Mouse (Mus musculus) gastrocnemius, postnatal 36 days (tissue): ENCODE data around the gene Prdm16. TPM values are rescaled to one million over a fixed set of nuclear protein-coding genes. Genes with fewer than 3 reads are reported as not detected.

Experiments
- DNase-seq, 2 experiments: peaks; one replicate each; pipeline ENCODE4 v3.0.0; 2022
- intact Hi-C: fragments of 180-260 bp; cut with DNase I; formaldehyde crosslinking; loops from one replicate; pipeline ENCODE4 v1.15.1; 2025
- total RNA-seq, 2 experiments: library from RNA; stranded (reverse); gene quantifications; 2 replicates each; pipeline ENCODE4 v1.2.3; 2021

Prdm16 gene
- total RNA-seq, 2 experiments from 2014 or later: 1.3 to 2.4 TPM

DNA sequence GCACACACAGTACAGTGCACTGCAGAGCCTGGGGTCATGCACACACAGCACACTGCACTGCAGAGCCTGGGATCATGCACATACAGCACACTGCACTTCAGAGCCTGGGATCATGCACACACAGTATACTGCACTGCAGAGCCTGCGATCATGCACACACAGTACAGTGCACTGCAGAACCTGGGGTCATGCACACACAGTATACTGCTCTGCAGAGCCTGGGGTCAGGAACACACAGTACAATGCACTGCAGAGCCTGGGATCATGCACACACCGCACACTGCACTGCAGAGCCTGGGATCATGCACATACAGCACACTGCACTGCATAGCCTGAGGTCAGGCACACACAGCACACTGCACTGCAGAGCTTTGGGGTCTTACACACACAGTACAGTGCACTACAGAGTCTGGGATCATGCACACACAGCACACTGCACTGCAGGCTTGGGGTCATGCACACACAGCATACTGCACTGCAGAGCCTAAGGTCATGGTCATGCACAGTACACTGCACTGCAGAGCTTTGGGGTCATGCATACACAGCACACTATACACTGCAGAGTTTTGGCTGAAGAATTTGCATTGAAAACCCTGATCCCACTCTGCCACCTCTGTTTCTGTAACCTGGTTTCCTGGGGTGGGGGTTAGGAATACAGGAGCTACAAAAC is 324.4 kb downstream of the Prdm16 start:
- no peak for DNase-seq
- intact Hi-C loops: no loop called here

DNA sequence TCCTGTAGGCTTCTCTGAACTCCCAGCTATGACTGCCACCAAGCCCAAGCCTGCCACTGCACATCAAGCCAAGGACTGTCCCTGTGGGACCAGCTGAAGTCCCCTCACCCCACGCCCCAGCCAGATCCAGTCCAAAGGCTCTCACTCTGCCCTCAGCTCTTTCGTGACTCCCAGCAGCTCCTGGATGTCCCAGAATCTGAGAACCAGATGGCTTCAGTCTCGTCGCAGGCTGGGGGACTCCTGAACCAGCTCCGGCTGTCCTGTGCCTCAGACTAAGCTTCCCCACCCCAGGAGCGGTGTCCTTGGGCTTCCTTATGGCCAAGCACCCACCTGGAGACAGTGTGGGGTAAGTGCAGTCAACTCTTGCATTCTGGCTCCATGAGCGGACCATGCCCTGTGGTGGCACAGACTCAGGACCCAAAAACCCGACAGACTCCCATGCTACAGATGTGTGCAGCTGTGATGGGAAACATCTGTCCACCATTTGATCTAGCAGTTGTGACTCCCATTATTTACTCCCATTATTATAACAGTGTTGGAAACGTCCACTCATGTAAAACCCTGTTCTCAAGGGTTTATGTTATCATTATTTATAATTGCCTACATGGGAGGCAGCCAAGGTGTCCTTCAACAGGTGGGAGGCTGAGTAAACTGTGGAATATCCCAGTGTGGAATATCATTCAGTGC is 326.0 kb downstream of the Prdm16 start:
- intact Hi-C loops: no loop called here
- no peak for DNase-seq

DNA sequence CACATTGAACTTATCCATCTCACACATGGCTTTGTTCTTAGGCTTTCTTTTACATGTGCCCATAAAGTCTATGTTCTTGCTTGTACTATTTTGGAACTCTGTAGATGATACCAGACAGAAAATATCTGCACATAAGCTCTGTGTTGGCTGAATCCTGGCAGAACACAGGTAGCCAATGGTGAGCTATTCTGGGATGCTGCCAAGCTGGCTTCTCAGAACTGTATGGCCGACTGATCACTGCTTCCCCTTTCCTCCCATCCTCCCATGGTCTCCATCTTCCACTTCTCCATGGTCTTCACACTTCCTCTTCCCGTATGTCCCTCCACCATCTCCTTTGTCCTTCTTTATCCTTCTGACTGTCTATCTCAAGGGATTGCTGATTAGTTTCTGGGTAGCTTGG is 327.5 kb downstream of the Prdm16 start:
- intact Hi-C loops: no loop called here

DNA sequence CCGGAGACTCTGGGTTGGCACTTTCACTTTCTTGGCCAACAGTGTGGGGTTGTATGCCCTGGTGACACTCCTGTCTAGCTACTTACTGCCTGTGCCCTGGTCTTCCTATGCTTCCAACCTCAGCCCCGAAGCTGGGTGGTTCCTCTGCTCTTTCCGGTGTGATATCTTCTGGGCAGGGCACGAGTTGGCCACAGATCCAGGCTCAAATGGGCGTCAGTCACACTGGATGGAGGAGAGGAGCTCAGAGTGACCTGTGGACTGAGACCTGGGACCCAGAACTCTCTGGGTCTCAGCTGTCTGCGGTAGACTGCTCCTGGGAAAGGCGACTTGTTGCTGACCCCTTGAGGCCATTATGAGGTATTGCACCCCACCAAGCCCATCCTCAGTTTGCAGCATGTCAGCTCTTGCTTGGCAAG is 335.2 kb downstream of the Prdm16 start, which contains the start of gene Arhgef16:
Arhgef16 (minus strand) TSS at position 211 of the 416 bp plus-strand sequence.
- intact Hi-C loops: no loop called here
- DNase-seq: peak in 1 of 2 experiments; percentile 23

More for the DNA sequence above, 327.5 kb downstream of the Prdm16 start:
- DNase-seq: no peak

DNA sequence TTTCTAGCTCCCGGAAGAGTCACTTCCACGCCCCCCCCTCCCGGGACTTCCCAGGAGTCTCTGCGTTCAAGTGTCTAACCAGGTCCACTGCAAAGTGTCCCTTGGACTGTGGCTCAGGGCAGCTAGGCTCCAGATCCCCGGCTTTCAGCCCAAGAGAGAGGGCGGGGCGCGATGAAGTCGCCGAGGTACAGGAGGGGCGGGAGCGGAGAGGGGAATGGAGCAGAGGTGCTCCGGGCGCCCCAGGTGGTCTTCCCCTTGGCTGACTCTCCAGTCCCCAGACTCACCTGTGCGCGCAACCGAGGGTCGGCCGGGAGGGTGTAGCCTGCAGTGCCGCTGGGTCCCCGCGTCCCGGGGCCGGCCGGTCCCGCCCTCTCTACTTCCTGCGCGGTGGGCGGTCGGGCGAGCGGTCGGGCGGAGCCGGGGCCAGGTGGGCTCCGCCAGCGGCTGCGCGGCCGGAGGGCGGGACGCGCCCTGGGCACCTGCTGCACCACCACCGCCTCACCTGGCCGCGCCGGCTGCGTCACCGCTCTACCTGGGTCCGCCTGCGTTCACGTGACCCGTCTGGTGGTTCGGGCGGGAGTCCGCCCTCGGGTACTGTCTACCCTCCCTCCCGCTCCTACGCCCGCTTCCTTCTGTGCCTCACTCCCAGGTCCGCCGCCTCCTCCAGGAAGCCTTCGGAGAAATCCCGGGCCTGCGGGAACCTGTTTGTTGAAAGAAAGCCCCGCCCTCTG is 337.0 kb downstream of the Prdm16 start:
- intact Hi-C loops: no loop called here
- DNase-seq: no peak

DNA sequence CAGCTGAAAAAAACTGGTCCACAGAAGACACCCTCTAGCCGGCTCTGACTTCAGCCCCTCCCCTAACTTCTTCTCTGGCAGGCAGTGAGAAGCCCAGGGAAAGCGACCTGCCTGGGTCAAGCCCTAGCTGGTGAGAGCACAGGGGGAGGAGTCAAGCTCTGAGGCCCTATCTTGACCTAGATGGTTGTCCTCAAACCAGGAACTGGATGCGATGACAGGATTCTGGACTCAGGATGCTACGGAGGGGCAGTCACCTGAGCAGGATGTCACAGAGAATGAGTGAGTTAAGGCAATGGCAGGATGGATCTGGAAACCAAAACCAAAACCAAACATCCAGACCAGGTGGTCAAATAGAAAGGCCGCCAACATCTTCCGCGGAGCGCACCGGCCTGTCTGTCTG is 338.9 kb downstream of the Prdm16 start:
- no peak for DNase-seq
- intact Hi-C loops: no loop called here

DNA sequence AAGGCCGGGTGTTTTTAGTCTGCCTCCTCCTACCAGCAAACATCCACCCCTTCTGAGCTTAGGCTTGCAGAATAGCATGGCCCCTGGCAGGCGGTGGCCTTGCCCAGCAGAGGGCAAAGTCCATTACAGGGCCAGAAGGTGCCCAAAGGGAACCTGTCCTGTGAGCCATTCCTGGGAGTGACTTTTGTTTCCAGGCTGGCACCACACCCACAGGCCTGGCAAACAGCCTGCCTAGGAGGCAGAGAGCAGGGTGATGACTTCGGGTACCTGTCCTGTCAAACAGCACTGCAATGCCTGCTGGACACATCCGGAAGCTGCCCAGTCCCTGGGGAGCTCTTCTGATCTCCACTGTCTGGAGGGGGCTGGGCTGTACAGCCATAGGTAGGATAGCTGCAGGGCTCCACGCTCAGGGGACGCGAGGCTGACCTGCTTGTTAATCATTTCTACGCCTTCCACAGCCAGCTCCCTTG is 342.4 kb downstream of the Prdm16 start:
- intact Hi-C loops: no loop called here
- DNase-seq: no peak

DNA sequence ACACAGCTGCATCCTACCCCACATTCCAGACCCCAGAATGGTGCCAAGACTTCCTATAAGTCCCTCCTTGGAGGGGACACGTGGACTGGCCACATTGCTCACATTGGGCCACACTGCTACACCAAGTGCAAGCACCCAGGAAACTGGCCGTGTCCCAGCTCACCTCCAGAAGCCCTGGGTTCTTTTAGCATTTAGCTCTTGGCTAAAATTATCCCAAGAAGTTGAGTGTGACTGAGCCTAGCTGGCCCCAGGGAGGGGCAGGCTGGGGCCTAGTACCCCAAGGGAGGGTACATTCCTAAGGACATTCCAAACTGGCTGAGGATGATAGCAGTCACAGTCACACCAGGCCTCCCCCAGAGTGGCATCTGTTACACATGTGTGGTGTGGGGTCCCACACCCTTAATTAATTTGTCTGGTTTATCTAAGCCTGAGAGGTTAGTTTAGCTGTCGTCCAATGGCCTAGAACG is 342.9 kb downstream of the Prdm16 start:
- DNase-seq: no peak
- intact Hi-C loops: no loop called here

DNA sequence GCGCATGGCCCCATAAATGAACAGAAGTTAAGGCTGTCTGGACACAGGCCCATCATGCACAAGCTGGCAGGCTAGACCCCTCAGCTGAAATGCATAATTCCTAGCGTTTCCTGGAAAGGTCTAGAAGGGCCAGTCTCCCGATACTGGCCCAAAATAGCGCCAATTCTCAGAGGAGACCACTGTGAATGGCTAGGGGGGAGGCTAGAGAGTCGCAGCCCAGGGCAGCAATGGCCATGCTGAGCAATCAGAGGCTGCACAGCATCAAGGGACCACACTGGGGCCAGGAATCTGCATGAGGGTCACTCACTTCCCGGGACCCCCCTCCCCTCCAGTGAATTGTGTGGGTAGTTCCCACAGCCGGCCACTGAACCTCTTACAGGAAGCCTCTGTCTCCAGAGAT is 353.0 kb downstream of the Prdm16 start:
- intact Hi-C loops: no loop called here
- no peak for DNase-seq

DNA sequence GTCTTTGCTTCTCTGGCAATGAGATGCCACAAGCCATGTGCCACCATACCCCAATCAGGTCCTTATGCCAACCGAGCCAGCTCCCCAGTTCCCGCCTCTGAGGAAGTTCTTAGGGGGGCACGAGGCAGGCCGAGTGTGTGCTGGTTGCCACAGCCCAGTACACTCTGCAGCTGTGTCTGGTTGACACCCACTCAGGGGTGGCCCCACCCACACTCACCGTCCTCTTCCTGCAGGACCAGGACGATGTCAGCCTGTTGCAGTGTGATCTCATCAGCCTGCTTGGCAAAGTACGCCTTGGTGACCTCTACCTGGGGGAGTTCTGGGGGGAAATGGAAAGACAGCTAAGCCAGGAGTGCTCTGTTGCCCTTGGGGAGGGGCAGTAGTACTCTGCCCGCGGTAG is 357.2 kb downstream of the Prdm16 start:
- intact Hi-C loops: no loop called here
- no peak for DNase-seq

DNA sequence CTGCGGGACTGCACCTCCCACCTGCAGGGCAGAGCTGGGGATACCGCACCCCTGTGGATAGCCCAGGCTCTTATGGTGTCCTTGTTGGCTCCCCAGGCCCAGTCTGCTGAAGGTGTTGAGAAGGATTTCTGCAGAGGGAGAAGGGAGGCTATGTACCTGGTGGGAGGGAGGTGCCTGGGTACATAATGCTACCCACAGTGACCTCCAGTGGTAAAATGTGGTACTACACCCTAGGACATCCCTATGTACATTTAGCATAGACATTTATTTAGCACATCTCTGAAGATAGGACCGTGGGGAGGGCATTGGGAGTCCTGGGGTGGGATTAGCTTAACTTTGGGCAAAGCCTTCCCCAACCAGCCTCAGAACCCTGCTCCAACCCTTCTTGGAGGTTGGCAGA is 363.7 kb downstream of the Prdm16 start:
- DNase-seq: peak in 1 of 2 experiments; percentile 27
- intact Hi-C loops: loop anchor here (2.0 kb wide), 2 partner anchors 64 to 108 kb away; no protein-coding TSS in a partner anchor

DNA sequence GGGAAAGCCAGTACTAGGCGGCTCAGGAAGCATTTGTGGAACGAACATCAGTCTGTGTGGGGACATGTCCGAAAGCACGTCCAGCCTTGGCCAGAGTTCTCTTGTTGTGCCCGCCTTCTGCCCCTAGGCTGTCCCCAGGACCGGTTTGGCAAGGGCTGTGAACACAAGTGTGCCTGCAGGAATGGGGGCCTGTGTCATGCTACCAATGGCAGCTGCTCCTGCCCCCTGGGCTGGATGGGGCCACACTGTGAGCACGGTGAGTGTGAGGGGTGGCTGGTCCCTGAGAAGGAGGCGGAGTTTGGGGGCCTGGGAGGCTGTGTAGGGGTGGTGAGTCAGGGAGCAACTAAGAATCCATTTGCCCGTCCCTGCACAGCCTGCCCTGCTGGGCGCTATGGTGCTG is 367.2 kb downstream of the Prdm16 start:
- intact Hi-C loops: no loop called here
- no peak for DNase-seq

DNA sequence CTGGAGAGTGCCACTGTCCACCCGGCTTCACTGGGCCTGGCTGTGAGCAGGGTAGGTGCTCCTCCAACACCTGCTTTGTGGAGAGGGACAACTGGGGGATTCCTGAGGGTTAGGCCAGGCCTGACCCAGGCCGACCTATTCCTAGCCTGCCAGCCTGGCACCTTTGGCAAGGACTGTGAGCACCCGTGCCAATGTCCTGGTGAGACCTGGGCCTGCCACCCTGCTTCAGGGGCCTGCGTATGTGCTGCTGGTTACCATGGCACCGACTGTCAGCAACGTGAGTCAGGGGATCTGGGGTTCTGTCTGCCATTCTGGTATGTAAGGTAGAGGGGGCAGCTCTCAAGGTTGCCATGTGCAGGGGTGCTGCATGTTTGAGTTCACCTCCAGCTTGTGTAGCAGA is 369.2 kb downstream of the Prdm16 start:
- intact Hi-C loops: no loop called here

More for the DNA sequence above, 369.2 kb downstream of the Prdm16 start:
- no peak for DNase-seq

Other genes starting within 250 kb of the Prdm16 start
- gene Actrt2, start 31.0 kb upstream of the Prdm16 start, total RNA-seq: not detected
- gene Ttc34, start 200.6 kb upstream of the Prdm16 start, total RNA-seq: not detected
- gene Mmel1, start 232.7 kb upstream of the Prdm16 start, total RNA-seq: under 1 TPM in 1 of 2 experiments, not detected in 1; 0.20 TPM